Mouse (Mus musculus) liver, adult 2 months (tissue): ENCODE results near the gene Ankrd40.

ENCODE experiments used
- CTCF ChIP-seq: fragments of 200-500 bp; IDR thresholded peaks from 2 replicates; pipeline ENCODE4 v1.5.1; 2011; ENCODE audit warnings: low read depth, low read length, control low read depth
- POLR2A ChIP-seq: fragments of 200-500 bp; IDR thresholded peaks from 2 replicates; pipeline ENCODE4 v1.6.1; 2011; ENCODE audit warnings: low read length, control low read depth; ENCODE audit not compliant: insufficient read depth; ENCODE audit errors: extremely low read depth

- TF ChIP-seq CTCF = no peak
- TF ChIP-seq POLR2A = no peak
Observed at GRCm38 (mm10) chr11:94347063-94347575, 19.3 kb downstream of the Ankrd40 start.
